Mouse (Mus musculus) neural tube, embryonic 14.5 days (tissue): ENCODE data around the gene Olfr432. TPM values are rescaled to one million over a fixed set of nuclear protein-coding genes. Genes with fewer than 3 reads are reported as not detected.
"Not testable (repeated sequence)": the region's sequence is repeated elsewhere in the genome, so short reads cannot be mapped to it uniquely, and the experiment has no call there.

Experiments
- ATAC-seq: fragments of 200-750 bp; cut with Nextera tagmentation; 2 replicates; pipeline ENCODE4 v1.8.0; 2017; ENCODE audit warnings: low read depth, mild to moderate bottlenecking, moderate TSS enrichment, moderate library complexity
- H3K27ac ChIP-seq: fragments of 300-500 bp; sonication (generic); 2 replicates; pipeline ENCODE4 v1.5.1; 2014; ENCODE audit warnings: low read depth, mild to moderate bottlenecking, control low read depth, low read length, moderate library complexity, mixed read lengths
- H3K27me3 ChIP-seq: fragments of 300-500 bp; sonication (generic); 2 replicates; pipeline ENCODE4 v1.6.1; 2014; ENCODE audit warnings: low read length; ENCODE audit not compliant: control insufficient read depth, insufficient read depth
- H3K36me3 ChIP-seq: fragments of 300-500 bp; sonication (generic); 2 replicates; pipeline ENCODE4 v1.6.1; 2014; ENCODE audit warnings: low read length, mixed read lengths; ENCODE audit not compliant: control insufficient read depth, insufficient read depth
- H3K4me1 ChIP-seq: fragments of 300-500 bp; sonication (generic); 2 replicates; pipeline ENCODE4 v1.6.1; 2014; ENCODE audit warnings: low read length; ENCODE audit not compliant: control insufficient read depth, insufficient read depth
- H3K4me2 ChIP-seq: fragments of 300-500 bp; sonication (generic); 2 replicates; pipeline ENCODE4 v1.6.1; 2014; ENCODE audit warnings: mild to moderate bottlenecking, low read depth, low read length, control low read depth
- H3K4me3 ChIP-seq: fragments of 300-500 bp; sonication (generic); 2 replicates; pipeline ENCODE4 v1.5.1; 2014; ENCODE audit warnings: low read depth, low read length, control low read depth, mixed read lengths
- H3K9ac ChIP-seq: fragments of 300-500 bp; sonication (generic); replicated peaks from 2 replicates; pipeline ENCODE4 v1.6.1; 2014; ENCODE audit warnings: low read depth, mild to moderate bottlenecking, control low read depth, low read length, mixed read lengths
- H3K9me3 ChIP-seq: fragments of 300-500 bp; sonication (generic); 2 replicates; pipeline ENCODE4 v1.6.1; 2016; ENCODE audit warnings: low read length; ENCODE audit not compliant: control insufficient read depth
- WGBS: fragments of 180-500 bp; shearing (Covaris S2); extraction: QIAGEN DNeasy Blood & Tissue Kit; methylation state at CpG from one replicate; pipeline ENCODE4 v1.1.7; 2014; 5-methylcytosine and 5-hydroxymethylcytosine counted together
- polyA plus RNA-seq: library from polyadenylated mRNA; unstranded; fragments of >200 nt; fragmentation: Nextera tagmentation; extraction: Ambion mirVana; gene quantifications from 2 replicates; pipeline ENCODE4 v1.2.1, GENCODE M21; 2014

Olfr432 gene
- polyA plus RNA-seq = not detected in 2 replicates

DNA sequence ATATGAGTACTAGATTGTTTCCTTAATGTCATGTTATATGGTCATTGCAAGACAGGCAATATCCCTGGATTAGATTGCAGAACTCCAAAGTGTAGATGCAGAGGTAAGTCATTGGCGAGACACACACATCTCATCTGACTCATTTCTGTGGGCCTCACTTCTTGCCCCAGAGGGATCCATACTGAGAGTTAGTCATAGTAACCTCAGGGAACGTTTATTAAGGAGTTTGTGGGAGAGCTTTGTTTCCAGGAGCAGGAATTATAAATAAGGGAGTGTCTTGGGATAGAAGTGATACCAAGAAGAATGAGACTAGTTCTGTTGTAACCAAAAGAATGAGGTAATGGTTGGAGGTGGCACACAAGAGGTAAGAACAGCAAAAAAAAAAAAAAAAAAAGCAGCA is at the start of gene Olfr432:
Gene Olfr432, plus strand, starts transcription at position 313 of the 400 bp plus-strand sequence.
- Histone ChIP-seq H3K27me3 (no peaks in the 10 kb centered on the region), H3K9ac (no peak within 1 kb of the TSS), H3K4me2 (no peak within 1 kb of the TSS), H3K4me1 (no peaks in the 10 kb centered on the region), H3K27ac (no peak within 1 kb of the TSS), H3K9me3 (no peaks in the 10 kb centered on the region), H3K4me3 (no peak within 1 kb of the TSS), H3K36me3 (no peaks in the 10 kb centered on the region)
- ATAC-seq = no peak
- WGBS = 82% methylated on average over 2 of the region's 2 CpGs

DNA sequence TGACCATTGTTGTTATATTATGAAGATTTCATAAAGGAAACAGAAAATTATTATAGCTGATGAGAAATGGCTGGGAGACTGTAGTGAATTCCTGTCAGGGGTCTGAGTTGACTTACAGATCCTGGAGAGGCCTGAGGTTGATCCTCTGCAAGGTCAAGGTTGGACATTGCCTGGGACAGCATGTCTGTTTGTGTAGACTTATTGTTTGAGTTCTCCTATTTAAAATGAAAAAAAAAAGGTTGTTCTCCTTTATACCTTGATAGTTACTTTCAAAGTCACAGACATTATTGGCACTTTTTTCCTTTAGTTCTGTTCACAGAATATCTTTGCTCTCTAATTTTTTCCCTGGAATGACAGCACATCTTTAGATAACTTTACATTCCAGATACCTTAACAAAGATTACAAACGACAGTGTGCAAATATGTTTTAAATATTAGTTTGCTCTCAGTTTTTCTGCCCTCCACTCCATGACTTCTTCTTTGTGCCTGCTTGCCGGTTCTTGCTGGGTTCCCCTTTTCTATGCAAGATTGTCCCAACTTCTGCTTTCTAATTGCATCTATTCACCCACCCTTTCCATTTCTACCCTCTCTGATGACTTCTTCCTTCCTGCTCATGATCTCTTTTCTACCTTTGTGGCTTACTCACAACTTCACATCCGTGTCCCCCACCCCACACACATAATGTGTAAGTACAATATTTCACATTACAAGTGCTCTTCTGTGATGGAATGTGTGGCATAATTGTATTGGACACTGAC is 44.5 kb upstream of the Olfr432 start:
- not testable (repeated sequence) for H3K4me3 ChIP-seq, H3K27ac ChIP-seq, H3K9ac ChIP-seq, H3K4me1 ChIP-seq, H3K27me3 ChIP-seq, H3K36me3 ChIP-seq, ATAC-seq, H3K9me3 ChIP-seq, H3K4me2 ChIP-seq
- WGBS = 81% methylated on average over 2 of the region's 3 CpGs

DNA sequence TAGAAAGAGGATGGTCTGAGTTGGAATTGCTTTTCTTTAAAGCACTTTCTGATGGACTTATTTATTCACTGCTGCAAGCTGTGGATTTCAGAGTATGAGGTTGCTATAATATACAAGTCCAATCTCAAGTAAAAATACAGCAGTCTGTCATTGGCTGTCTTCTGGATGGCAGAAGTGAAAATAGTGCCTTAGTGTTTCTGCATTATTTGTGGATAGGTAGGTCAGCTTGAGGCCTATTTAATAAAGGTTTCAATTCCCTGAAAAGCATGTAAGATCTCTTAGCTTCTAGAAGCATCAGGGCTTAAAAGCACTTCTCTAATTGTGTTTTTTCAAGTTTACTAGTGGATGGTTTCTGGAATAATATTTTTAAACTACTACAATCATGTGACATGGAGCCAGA is 42.0 kb upstream of the Olfr432 start:
- not testable (repeated sequence) for H3K4me2 ChIP-seq, H3K4me1 ChIP-seq, H3K4me3 ChIP-seq, H3K9me3 ChIP-seq, H3K9ac ChIP-seq, ATAC-seq, H3K27me3 ChIP-seq, H3K27ac ChIP-seq, H3K36me3 ChIP-seq

DNA sequence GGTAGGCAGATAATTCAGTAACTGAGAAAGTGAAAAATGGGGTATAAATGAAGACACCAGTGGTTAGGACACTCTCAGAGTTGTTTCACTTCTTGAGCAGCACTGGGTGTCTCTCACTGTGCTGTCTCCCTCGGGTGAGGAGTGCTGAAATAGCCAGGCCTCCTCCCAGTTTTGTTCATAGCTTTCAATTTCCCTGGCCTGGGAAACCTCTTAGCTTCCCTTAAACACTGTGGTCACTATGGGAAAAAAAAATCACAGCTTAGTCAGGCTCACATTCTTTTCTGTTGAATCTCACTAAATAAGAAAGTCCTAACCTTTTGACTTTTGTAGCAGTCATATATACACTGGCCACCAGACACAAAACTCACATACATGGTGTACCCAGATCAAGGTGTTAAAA is 17.3 kb upstream of the Olfr432 start, which contains the start of gene Ifi205:
Gene Ifi205, minus strand, starts transcription at position 113 of the 400 bp plus-strand sequence.
- H3K9me3 ChIP-seq = no peaks in the 10 kb centered on the region
- H3K4me1 ChIP-seq = no peaks in the 10 kb centered on the region
- no peaks in the 10 kb centered on the region for H3K27me3 ChIP-seq
- no peak within 1 kb of the TSS for H3K4me3 ChIP-seq
- H3K9ac ChIP-seq = no peak within 1 kb of the TSS
- H3K4me2 ChIP-seq = no peak within 1 kb of the TSS
- H3K27ac ChIP-seq = no peak within 1 kb of the TSS
- H3K36me3 ChIP-seq = no peaks in the 10 kb centered on the region
- 58% methylated on average over 1 of the region's 1 CpGs for WGBS
- ATAC-seq = no peak

DNA sequence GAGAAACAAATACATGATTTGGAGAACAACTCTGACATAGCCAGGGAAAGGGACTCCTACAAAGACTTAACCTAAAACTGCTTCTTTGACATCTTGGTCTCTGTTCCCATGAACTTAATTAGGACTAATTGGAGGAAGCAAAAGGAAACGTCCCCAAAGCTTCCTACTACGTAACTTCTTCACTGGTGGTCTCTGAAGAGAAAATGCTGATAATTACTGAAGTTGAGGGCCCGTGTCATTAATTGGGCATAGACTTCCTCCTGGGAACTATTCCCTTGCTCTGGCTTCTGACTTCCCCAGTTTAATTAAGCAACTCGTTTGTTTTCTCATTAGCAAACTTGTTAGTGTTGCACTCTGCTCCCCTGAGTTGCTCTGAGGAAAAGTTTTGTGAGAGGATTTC is 13.2 kb upstream of the Olfr432 start:
- Histone ChIP-seq H3K4me1 (no peaks in the 10 kb centered on the region), H3K9ac (no peak overlapping the region), H3K4me3 (no peak overlapping the region), H3K27me3 (no peaks in the 10 kb centered on the region), H3K9me3 (no peaks in the 10 kb centered on the region), H3K36me3 (no peaks in the 10 kb centered on the region), H3K4me2 (no peak overlapping the region), H3K27ac (no peak overlapping the region)
- ATAC-seq = no peak
- 65% methylated on average over 4 of the region's 4 CpGs for WGBS

DNA sequence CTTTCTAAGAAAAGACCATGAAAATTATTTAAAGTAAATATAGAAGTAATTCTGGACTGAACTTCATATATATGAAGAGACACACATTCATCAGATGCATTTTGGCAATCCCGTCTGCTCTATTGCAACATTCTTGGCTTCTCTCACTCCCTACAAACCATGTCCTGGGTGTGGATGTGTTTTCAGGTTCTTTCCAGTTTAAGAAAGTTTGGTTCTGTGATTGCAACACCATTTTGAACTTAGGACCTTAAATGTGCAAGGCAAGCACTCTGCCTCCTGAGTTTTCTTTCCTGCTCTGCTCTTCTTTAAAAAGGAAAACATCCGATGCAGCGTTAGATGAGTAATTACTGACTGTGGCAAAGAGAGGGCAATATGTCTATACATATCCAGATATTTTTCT is 10.5 kb upstream of the Olfr432 start:
- Histone ChIP-seq H3K27me3 (no peaks in the 10 kb centered on the region), H3K36me3 (no peaks in the 10 kb centered on the region), H3K4me2 (no peak overlapping the region), H3K4me3 (no peak overlapping the region), H3K9me3 (no peaks in the 10 kb centered on the region), H3K9ac (no peak overlapping the region), H3K27ac (no peak overlapping the region), H3K4me1 (no peaks in the 10 kb centered on the region)
- 92% methylated on average over 3 of the region's 3 CpGs for WGBS
- no peak for ATAC-seq

DNA sequence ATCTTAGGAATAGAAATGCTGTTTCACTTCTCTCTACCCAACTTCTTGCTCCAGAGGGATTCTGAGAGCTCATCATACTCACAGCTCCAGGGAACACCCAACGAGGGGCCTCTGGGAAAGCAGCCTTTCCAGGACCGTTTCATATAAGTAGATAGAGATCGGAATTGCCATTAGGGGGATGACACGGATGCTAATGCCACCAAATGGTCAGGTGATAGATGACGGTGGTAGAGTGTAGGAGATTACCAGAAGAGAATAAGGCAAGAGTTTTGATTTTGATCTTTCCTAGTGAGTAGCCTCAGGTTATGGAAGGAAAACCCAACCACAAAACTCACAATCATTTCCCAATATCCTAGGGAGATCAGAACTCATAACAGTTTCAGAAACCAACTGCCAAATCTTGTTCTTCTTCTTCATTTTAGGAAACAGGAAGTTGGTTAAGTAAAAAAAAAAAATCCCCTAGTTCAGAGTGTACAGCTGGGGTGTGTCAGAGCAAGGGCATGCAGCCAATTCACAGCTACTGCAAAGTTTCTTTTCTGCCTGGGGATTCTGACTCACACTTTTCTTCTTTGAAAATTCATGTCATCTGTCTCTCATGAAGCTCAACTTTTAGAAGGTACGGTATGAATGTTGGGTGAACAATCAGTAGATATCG is 8.4 kb upstream of the Olfr432 start, which contains the start of gene Olfr433:
Gene Olfr433, plus strand, starts transcription at position 183 of the 655 bp plus-strand sequence.
- Histone ChIP-seq H3K9ac (no peak within 1 kb of the TSS), H3K27me3 (no peaks in the 10 kb centered on the region), H3K4me3 (no peak within 1 kb of the TSS), H3K9me3 (no peaks in the 10 kb centered on the region), H3K36me3 (no peaks in the 10 kb centered on the region), H3K4me2 (no peak within 1 kb of the TSS), H3K4me1 (no peaks in the 10 kb centered on the region), H3K27ac (no peak within 1 kb of the TSS)
- no peak for ATAC-seq
- WGBS = 91% methylated on average over 7 of the region's 7 CpGs

DNA sequence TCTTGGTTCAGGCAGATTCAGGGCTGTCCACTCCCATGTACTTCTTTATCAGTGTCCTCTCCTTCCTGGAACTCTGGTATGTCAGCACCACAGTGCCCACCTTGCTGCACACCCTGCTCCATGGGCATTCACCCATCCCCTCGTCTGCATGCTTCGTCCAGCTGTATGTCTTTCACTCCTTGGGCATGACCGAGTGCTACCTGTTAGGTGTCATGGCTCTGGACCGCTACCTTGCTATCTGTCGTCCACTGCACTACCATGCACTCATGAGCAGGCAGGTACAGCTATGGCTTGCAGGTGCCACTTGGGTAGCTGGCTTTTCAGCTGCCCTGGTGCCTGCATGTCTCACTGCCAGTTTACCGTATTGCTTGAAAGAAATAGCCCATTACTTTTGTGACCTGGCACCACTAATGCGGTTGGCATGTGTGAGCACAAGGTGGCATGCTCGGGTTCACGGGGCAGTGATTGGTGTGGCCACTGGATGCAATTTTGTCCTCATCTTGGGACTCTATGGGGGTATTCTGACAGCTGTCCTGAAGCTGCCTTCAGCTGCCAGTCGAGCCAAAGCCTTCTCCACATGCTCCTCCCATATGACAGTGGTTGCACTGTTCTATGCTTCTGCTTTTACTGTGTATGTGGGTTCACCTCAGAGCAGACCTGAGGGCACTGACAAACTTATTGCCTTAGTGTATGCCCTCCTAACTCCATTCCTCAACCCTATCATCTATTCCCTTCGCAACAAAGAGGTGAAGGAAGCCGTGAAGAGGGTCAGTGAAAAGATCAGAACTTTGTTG is 6.7 kb upstream of the Olfr432 start:
- ATAC-seq, H3K27me3 ChIP-seq, H3K4me2 ChIP-seq, H3K27ac ChIP-seq, H3K9me3 ChIP-seq, H3K4me3 ChIP-seq, H3K9ac ChIP-seq, H3K4me1 ChIP-seq, H3K36me3 ChIP-seq: not testable (repeated sequence)
- 89% methylated on average over 12 of the region's 12 CpGs for WGBS

DNA sequence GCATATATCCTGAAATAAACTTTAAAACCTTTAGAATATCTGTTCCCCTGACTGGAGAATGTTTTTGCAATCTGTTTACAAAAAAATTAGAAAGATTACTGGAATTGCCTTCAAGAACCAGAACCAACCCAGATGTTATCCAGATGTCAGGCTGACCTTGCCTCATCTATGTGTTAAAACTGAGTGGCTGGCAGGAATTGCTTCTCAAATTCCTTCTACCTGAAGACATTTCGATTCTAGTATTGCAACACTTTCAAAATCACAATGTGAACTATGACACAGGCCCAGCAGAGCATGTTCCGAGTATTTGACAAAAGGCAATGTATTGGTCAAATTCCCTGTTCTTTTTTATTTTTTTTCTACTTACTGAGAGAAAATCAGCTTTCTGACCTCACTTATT is 4.6 kb upstream of the Olfr432 start:
- H3K4me1 ChIP-seq = no peaks in the 10 kb centered on the region
- H3K4me2 ChIP-seq = no peak overlapping the region
- 75% methylated on average over 2 of the region's 2 CpGs for WGBS
- no peaks in the 10 kb centered on the region for H3K36me3 ChIP-seq
- no peak overlapping the region for H3K4me3 ChIP-seq
- no peak overlapping the region for H3K9ac ChIP-seq
- ATAC-seq = no peak
- no peaks in the 10 kb centered on the region for H3K9me3 ChIP-seq
- no peaks in the 10 kb centered on the region for H3K27me3 ChIP-seq
- H3K27ac ChIP-seq = no peak overlapping the region
